Mouse (Mus musculus): ENCODE measurements around the gene Rnaseh2c. TPM values are rescaled to one million over a fixed set of nuclear protein-coding genes. Genes with fewer than 3 reads are reported as not detected.

Gene Rnaseh2c
- polyA plus RNA-seq, 1 experiment, result 27.3 TPM

DNA sequence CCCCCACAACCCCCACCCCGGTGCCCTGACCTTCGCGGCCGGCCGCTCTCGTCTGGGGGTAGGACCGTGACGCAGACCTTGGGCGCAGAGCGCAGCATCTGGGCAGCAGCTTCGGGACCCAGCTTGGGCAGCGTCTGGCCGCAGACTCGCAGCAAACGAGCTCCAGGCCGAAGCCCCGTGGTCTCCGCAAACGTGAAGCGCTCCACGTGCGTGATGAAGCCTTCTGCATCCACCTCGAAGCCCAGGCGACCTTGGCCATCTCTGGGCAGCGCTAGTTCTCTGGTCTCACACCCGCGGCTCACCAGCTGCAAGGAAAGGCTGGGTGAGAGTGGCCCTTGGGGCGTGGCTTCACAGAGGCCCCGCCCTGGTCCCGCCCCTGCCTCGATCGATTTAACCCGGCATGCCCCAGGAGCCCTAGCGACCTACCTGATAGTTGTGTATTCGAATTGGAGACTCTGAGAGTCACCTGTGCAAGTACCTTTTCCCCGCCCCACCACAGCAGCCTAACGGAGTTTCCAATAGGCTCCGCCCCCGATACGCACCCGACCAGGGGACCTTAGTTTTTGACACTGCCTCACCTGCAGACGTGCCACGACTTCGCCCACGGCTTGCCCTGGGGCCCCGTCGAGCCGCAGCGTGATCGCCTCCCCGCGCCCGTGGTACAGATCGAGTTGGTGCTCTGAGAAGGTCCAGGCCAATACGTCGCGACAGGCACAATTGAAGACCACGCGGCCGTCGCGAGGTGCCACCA is 52.5 kb downstream of the Rnaseh2c start:
- Histone ChIP-seq H3K4me3 (ENCODE audit: control insufficient read depth, low read depth, low read length) (peak overlapping the region; percentile 56), H3K4me1 (ENCODE audit: control insufficient read depth, insufficient read depth, low read length) (peaks cover 30% of the 10 kb centered on the region), H3K27ac (ENCODE audit: control insufficient read depth, insufficient read depth, low read depth, low read length) (no peak overlapping the region), H3K27me3 (ENCODE audit: control insufficient read depth, insufficient read depth, low read length) (no peaks in the 10 kb centered on the region), H3K36me3 (ENCODE audit: control insufficient read depth, insufficient read depth, low read length) (no peaks in the 10 kb centered on the region)
- no peak for TF ChIP-seq POLR2A (IDR thresholded peaks at IDR 0.05; ENCODE audit: control insufficient read depth, low read depth, low read length)
- no peak for TF ChIP-seq CTCF (IDR thresholded peaks at IDR 0.05; ENCODE audit: control insufficient read depth, insufficient read depth, insufficient replicate concordance, low read depth, low read length)

DNA sequence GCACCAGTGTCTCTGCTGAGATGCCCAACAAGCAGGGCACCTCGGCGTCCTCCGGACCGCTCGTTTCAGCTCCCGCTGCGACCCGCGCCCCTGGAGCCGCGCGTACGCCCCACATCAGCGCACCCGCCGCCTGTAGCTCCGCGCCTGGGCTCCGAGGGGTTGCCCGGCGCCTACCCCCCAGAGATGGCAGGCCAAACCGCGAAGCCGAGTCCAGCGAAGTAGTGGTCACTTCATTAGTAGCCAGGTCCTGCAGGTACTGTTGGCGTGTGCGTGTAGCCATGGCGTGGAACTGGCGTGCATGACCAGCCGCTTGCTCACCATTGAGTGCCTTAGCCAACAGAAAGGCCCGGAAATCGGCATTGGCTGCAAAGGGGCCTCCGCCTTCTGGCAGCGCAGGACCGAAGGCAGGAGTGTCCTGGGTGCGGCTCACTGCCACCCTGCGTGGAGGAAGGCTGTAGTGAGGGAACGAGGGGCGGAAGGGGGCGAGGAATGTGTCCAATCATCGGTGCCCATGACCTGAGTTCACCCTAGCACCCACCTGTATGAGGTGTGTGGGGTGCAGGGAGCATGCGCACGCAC is 53.1 kb downstream of the Rnaseh2c start:
- H3K4me1 ChIP-seq (ENCODE audit: control insufficient read depth, insufficient read depth, low read length), result peaks cover 28% of the 10 kb centered on the region
- no peak for TF ChIP-seq CTCF (IDR thresholded peaks at IDR 0.05; ENCODE audit: control insufficient read depth, insufficient read depth, insufficient replicate concordance, low read depth, low read length)
- no peak for TF ChIP-seq POLR2A (IDR thresholded peaks at IDR 0.05; ENCODE audit: control insufficient read depth, low read depth, low read length)
- no peaks in the 10 kb centered on the region for H3K36me3 ChIP-seq (ENCODE audit: control insufficient read depth, insufficient read depth, low read length)
- no peaks in the 10 kb centered on the region for H3K27me3 ChIP-seq (ENCODE audit: control insufficient read depth, insufficient read depth, low read length)
- H3K4me3 ChIP-seq (ENCODE audit: control insufficient read depth, low read depth, low read length), result peak overlapping the region; percentile 56
- no peak overlapping the region for H3K27ac ChIP-seq (ENCODE audit: control insufficient read depth, insufficient read depth, low read depth, low read length)

Other genes with a start within 250 kb of the Rnaseh2c start
- gene Eif1ad, start 235.1 kb upstream of the Rnaseh2c start, polyA plus RNA-seq (2012; rRNA removed), result 24.5 and 26.9 TPM in 2 replicates
- 105 and 120 TPM in 2 replicates for gene Banf1, start 234.7 kb upstream of the Rnaseh2c start, polyA plus RNA-seq (2012; rRNA removed)
- gene Sart1, start 213.2 kb upstream of the Rnaseh2c start, polyA plus RNA-seq (2012; rRNA removed), result 27.4 and 32.8 TPM in 2 replicates
- gene Tsga10ip, start 199.3 kb upstream of the Rnaseh2c start, polyA plus RNA-seq (2012; rRNA removed), result 353 and 423 TPM in 2 replicates
- gene Drap1, start 176.9 kb upstream of the Rnaseh2c start, polyA plus RNA-seq (2012; rRNA removed), result 290 and 345 TPM in 2 replicates
- gene AI837181, start 176.7 kb upstream of the Rnaseh2c start, polyA plus RNA-seq (2012; rRNA removed), result 82.3 and 88.1 TPM in 2 replicates
- 3.2 TPM in 2 replicates for gene Fosl1, start 154.3 kb upstream of the Rnaseh2c start, polyA plus RNA-seq (2012; rRNA removed)
- gene Ccdc85b, start 144.0 kb upstream of the Rnaseh2c start, polyA plus RNA-seq (2012; rRNA removed), result 0.65 and 0.89 TPM in 2 replicates
- gene Fibp, start 141.3 kb upstream of the Rnaseh2c start, polyA plus RNA-seq (2012; rRNA removed), result 70.0 and 71.3 TPM in 2 replicates
- 0.14 TPM in 1 of 2 replicates, not detected in the other for gene Ctsw, start 133.4 kb upstream of the Rnaseh2c start, polyA plus RNA-seq (2012; rRNA removed)
- 17.3 and 17.6 TPM in 2 replicates for gene Efemp2, start 127.9 kb upstream of the Rnaseh2c start, polyA plus RNA-seq (2012; rRNA removed)
- 55.3 and 69.7 TPM in 2 replicates for gene Mus81, start 113.5 kb upstream of the Rnaseh2c start, polyA plus RNA-seq (2012; rRNA removed)
- 225 and 243 TPM in 2 replicates for gene Cfl1, start 111.4 kb upstream of the Rnaseh2c start, polyA plus RNA-seq (2012; rRNA removed)
- 289 and 311 TPM in 2 replicates for gene 1700020D05Rik, start 98.1 kb upstream of the Rnaseh2c start, polyA plus RNA-seq (2012; rRNA removed)
- gene Snx32, start 91.3 kb upstream of the Rnaseh2c start, polyA plus RNA-seq (2012; rRNA removed), result 11.0 and 12.7 TPM in 2 replicates
- 8.5 and 10.1 TPM in 2 replicates for gene Ovol1, start 41.2 kb upstream of the Rnaseh2c start, polyA plus RNA-seq (2012; rRNA removed)
- 15.4 and 16.7 TPM in 2 replicates for gene Ap5b1, start 33.8 kb upstream of the Rnaseh2c start, polyA plus RNA-seq (2012; rRNA removed)
- 108 and 120 TPM in 2 replicates for gene Kat5, start 8.4 kb downstream of the Rnaseh2c start, polyA plus RNA-seq (2012; rRNA removed)
- gene Rela, start 35.6 kb downstream of the Rnaseh2c start, polyA plus RNA-seq (2012; rRNA removed), result 42.5 and 44.5 TPM in 2 replicates
- 5.5 and 9.4 TPM in 2 replicates for gene Sipa1, start 61.8 kb downstream of the Rnaseh2c start, polyA plus RNA-seq (2012; rRNA removed)
- gene Map3k11, start 86.9 kb downstream of the Rnaseh2c start, polyA plus RNA-seq (2012; rRNA removed), result 24.6 and 31.8 TPM in 2 replicates
- 63.4 and 67.4 TPM in 2 replicates for gene Pcnx3, start 87.0 kb downstream of the Rnaseh2c start, polyA plus RNA-seq (2012; rRNA removed)
- gene Kcnk7, start 102.5 kb downstream of the Rnaseh2c start, polyA plus RNA-seq (2012; rRNA removed), result 10.2 and 10.8 TPM in 2 replicates
- 105 and 122 TPM in 2 replicates for gene Ehbp1l1, start 124.4 kb downstream of the Rnaseh2c start, polyA plus RNA-seq (2012; rRNA removed)
- gene Fam89b, start 127.8 kb downstream of the Rnaseh2c start, polyA plus RNA-seq (2012; rRNA removed), result 256 and 286 TPM in 2 replicates
- 7.6 and 8.1 TPM in 2 replicates for gene Ltbp3, start 139.0 kb downstream of the Rnaseh2c start, polyA plus RNA-seq (2012; rRNA removed)
- gene Scyl1, start 169.5 kb downstream of the Rnaseh2c start, polyA plus RNA-seq (2012; rRNA removed), result 43.1 and 46.7 TPM in 2 replicates

All from testis, adult 2 months (tissue).